Mouse (Mus musculus): ENCODE data around the gene Ccdc180.

DNA sequence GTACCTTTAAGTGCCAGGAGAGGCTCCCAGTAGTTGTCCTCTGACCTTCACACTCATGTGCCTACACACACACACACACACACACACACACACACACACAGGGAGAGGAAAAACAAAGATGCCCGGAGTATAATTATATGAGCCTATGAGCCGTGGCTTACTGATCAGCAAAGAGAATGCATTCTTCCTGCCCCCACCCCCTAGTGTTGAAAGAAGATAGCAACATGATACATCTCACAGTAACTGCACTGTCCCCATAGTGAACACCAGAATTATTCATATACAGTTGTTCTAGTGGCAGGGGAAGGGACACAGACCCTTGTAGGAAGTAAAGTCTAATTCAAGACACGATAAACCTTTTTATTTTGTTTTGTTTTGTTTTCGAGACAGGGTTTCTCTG lies 19.8 kb downstream of the Ccdc180 start:
- TF ChIP-seq GATA1 (IDR thresholded peaks at IDR 0.05; ENCODE audit: borderline replicate concordance, low read length): no peak
- TF ChIP-seq FLI1 (IDR thresholded peaks at IDR 0.05; ENCODE audit: low read length): no peak
